Mouse (Mus musculus) heart, postnatal 0 days (tissue): ENCODE data around the gene Gpx4. TPM values are rescaled to one million over a fixed set of nuclear protein-coding genes. Genes with fewer than 3 reads are reported as not detected.

ENCODE experiments used
- ATAC-seq: fragments of 200-750 bp; cut with Nextera tagmentation; 2 replicates; pipeline ENCODE4 v1.8.0; 2017; ENCODE audit warnings: low read depth, moderate number of reproducible peaks, moderate library complexity; ENCODE audit not compliant: insufficient read depth
- DNase-seq: peaks from one replicate; pipeline ENCODE4 v3.0.0-alpha.2; 2016; ENCODE audit warnings: low spot score
- H3K27ac ChIP-seq: fragments of 300-500 bp; sonication (generic); 2 replicates; pipeline ENCODE4 v1.5.1; 2014; ENCODE audit warnings: low read depth, mild to moderate bottlenecking
- H3K27me3 ChIP-seq: fragments of 300-500 bp; sonication (generic); 2 replicates; pipeline ENCODE4 v1.6.1; 2014; ENCODE audit warnings: low read length, mixed read lengths; ENCODE audit not compliant: control insufficient read depth, insufficient read depth
- H3K36me3 ChIP-seq: fragments of 300-500 bp; sonication (generic); replicated peaks from 2 replicates; pipeline ENCODE4 v1.6.1; 2014; ENCODE audit warnings: low read length, mixed read lengths; ENCODE audit not compliant: control insufficient read depth, insufficient read depth
- H3K4me1 ChIP-seq: fragments of 300-500 bp; sonication (generic); 2 replicates; pipeline ENCODE4 v1.6.1; 2014; ENCODE audit warnings: antibody characterized with exemption; ENCODE audit not compliant: control insufficient read depth, insufficient read depth
- H3K4me2 ChIP-seq: fragments of 300-500 bp; sonication (generic); 2 replicates; pipeline ENCODE4 v1.6.1; 2014; ENCODE audit warnings: low read depth, mild to moderate bottlenecking, low read length, moderate library complexity
- H3K4me3 ChIP-seq: fragments of 300-500 bp; sonication (generic); 2 replicates; pipeline ENCODE4 v1.5.1; 2014; ENCODE audit warnings: low read depth, low read length
- H3K9ac ChIP-seq: fragments of 300-500 bp; sonication (generic); replicated peaks from 2 replicates; pipeline ENCODE4 v1.6.1; 2014; ENCODE audit warnings: low read depth, low read length, mixed read lengths
- H3K9me3 ChIP-seq: fragments of 300-500 bp; sonication (generic); replicated peaks from 2 replicates; pipeline ENCODE4 v1.6.1; 2016; ENCODE audit warnings: low read length; ENCODE audit not compliant: control insufficient read depth
- CTCF ChIP-seq: IDR thresholded peaks from 2 replicates; pipeline ENCODE4 v1.5.1; 2016; ENCODE audit warnings: antibody characterized with exemption, control low read depth, low read depth
- EP300 ChIP-seq: IDR thresholded peaks from 2 replicates; pipeline ENCODE4 v1.6.1; 2016; ENCODE audit warnings: antibody characterized with exemption, low read depth
- WGBS: fragments of 180-500 bp; shearing (Covaris S2); extraction: QIAGEN DNeasy Blood & Tissue Kit; methylation state at CpG from one replicate; pipeline ENCODE4 v1.1.7; 2014; 5-methylcytosine and 5-hydroxymethylcytosine counted together
- polyA plus RNA-seq: library from polyadenylated mRNA; unstranded; fragments of >200 nt; fragmentation: Nextera tagmentation; extraction: Ambion mirVana; gene quantifications from 2 replicates; pipeline ENCODE4 v1.2.1, GENCODE M21; 2015
- total RNA-seq: library from RNA; depleted of rRNA; stranded (reverse); fragments of >200 nt; gene quantifications from 2 replicates; pipeline ENCODE4 v1.2.3, GENCODE M21; 2014; ENCODE audit warnings: low replicate concordance

The Gpx4 gene
- total and polyA plus RNA-seq, 2 experiments from 2014 or later: 500 to 874 TPM

DNA sequence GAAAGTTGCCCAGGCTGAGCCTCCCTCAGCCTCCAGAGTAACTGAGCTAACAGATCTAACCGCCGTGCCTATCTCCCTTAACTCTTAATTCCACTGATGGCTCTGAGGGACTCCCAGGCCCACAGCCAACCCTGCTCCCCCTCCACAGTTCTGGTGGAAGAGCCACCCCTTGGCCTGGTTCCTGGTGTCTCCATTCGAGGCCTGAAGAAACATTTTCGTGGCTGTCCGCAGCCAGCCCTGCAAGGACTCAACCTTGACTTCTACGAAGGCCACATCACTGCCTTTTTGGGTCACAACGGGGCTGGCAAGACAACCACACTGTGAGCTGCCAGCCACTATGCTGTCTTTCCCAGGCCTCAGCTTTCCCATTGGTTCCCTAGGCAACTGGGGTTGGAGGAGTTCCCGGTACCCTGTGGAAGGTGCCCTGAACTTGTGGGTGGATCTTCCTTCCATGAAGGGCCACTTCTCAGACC, 42.7 kb upstream of the Gpx4 start:
- no peak overlapping the region for H3K27ac ChIP-seq

DNA sequence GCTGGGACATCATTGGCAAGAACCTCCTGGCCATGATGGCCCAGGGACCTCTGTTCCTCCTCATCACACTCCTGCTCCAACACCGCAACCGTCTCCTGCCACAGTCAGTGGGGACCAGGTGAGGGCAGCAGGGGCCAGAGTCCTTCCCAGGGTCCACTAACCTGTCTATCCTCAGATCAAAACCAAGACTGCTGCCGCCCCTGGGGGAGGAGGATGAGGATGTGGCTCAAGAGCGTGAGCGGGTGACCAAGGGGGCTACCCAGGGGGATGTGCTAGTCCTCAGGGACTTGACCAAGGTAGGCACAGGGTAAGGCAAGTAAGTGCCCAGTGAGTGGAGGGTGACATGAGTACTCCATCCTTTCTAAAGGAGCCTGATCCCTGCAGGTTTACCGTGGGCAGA, 35.2 kb upstream of the Gpx4 start:
- Histone ChIP-seq H3K27me3 (peaks cover 20% of the 10 kb centered on the region), H3K9me3 (peaks cover 15% of the 10 kb centered on the region), H3K4me2 (no peak overlapping the region), H3K4me3 (no peak overlapping the region), H3K36me3 (peaks cover 50% of the 10 kb centered on the region), H3K27ac (no peak overlapping the region), H3K4me1 (no peaks in the 10 kb centered on the region), H3K9ac (no peak overlapping the region)
- ATAC-seq: no peak
- TF ChIP-seq CTCF (no peak), EP300 (no peak)
- WGBS: 86% methylated on average over 6 of the region's 6 CpGs
- no peak for DNase-seq

More for the DNA sequence above, 42.7 kb upstream of the Gpx4 start:
- Histone ChIP-seq H3K9ac (no peak overlapping the region), H3K4me1 (peaks cover 8% of the 10 kb centered on the region; the same call in 1 of the 2 replicates), H3K4me2 (no peak overlapping the region), H3K36me3 (peaks cover 15% of the 10 kb centered on the region), H3K9me3 (no peaks in the 10 kb centered on the region), H3K4me3 (no peak overlapping the region), H3K27me3 (no peaks in the 10 kb centered on the region)
- no peak for ATAC-seq
- no peak for DNase-seq
- WGBS: 76% methylated on average over 8 of the region's 8 CpGs
- TF ChIP-seq CTCF (no peak), EP300 (no peak)

DNA sequence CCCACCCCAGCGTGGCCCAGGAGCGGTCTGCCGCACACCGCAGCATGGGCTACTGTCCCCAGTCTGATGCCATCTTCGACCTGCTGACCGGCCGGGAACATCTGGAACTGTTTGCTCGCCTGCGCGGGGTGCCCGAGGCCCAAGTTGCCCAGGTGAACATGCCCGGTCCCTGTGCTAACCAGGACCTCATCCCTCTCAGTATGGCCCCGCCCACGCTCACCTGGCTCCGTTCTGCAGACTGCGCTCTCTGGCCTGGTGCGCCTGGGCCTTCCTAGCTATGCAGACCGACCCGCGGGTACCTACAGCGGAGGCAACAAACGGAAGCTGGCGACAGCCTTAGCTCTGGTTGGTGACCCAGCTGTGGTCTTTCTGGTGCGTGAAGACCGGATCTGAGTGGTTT, 33.4 kb upstream of the Gpx4 start:
- Histone ChIP-seq H3K4me2 (no peak overlapping the region), H3K9me3 (peaks cover 15% of the 10 kb centered on the region), H3K9ac (no peak overlapping the region), H3K36me3 (peaks cover 44% of the 10 kb centered on the region), H3K4me1 (no peaks in the 10 kb centered on the region), H3K27me3 (peaks cover 21% of the 10 kb centered on the region), H3K27ac (no peak overlapping the region), H3K4me3 (no peak overlapping the region)
- 51% methylated on average over 25 of the region's 25 CpGs for WGBS
- TF ChIP-seq CTCF: no peak
- no peak for TF ChIP-seq EP300
- ATAC-seq (no peak), DNase-seq (no peak)

DNA sequence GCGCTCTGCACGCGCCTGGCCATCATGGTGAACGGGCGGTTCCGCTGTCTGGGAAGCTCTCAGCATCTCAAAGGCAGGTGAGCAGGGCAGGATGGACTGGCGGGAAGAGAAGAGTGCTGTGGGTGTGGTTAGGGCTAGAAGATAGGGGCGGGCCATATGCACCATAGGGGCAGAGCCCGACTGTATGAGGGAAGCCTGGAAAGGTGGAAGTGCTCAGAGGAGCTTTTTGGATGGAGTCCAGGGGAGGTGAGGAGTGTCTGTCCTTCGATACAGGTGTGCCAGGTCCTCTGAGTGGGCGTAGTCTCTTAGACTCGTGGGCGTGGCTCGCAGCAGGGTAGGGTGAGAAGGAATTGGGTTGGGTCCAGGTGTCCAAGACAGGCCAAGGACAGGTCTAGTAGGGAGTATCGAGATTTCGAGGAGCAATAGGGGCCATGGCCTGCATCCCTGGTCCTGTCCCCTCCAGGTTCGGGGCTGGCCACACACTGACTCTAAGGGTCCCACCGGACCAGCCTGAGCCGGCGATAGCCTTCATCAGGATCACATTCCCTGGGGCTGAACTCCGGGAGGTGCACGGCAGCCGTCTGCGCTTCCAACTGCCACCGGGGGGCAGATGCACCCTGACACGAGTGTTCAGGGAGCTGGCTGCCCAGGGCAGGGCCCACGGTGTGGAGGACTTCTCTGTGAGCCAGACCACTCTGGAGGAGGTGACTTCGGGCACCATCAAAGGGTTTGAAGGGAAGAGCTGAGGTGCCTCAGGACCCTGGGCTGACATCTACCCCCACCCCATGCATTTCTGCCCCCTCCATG, 32.3 kb upstream of the Gpx4 start:
- peaks cover 22% of the 10 kb centered on the region for H3K27me3 ChIP-seq
- DNase-seq (no peak), ATAC-seq (no peak)
- H3K4me3 ChIP-seq: no peak overlapping the region
- WGBS: 38% methylated on average over 28 of the region's 28 CpGs
- TF ChIP-seq EP300 (no peak), CTCF (0 out of 2 replicates have a peak, but pooled peaks have one; percentile 22)
- no peak overlapping the region for H3K27ac ChIP-seq
- peaks cover 15% of the 10 kb centered on the region for H3K9me3 ChIP-seq
- H3K4me2 ChIP-seq: no peak overlapping the region
- no peak overlapping the region for H3K9ac ChIP-seq
- no peaks in the 10 kb centered on the region for H3K4me1 ChIP-seq
- H3K36me3 ChIP-seq: peaks cover 34% of the 10 kb centered on the region

DNA sequence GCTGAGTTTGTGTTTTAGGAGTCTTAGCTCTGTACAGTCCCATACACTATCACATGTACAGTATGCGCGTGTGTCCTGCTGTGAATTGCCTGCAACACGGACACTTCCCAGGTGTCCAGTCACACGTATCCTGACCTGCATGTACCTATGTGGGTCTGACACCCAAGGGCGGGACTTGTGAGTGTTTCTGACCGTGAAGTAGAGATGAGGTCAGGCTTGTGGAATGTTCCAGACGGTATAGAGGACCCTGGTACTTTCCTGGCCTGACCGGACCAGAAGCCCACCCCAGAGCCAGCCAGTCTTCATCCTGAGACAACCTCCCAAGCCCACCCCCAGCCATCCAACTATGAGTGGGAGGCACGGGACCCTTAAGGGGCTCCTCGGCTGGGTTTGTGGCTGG, 31.4 kb upstream of the Gpx4 start:
- WGBS: 69% methylated on average over 10 of the region's 10 CpGs
- Histone ChIP-seq H3K9ac (no peak overlapping the region), H3K4me2 (no peak overlapping the region), H3K27ac (no peak overlapping the region), H3K4me1 (no peaks in the 10 kb centered on the region), H3K9me3 (peaks cover 8% of the 10 kb centered on the region), H3K36me3 (peaks cover 26% of the 10 kb centered on the region), H3K4me3 (no peak overlapping the region), H3K27me3 (peaks cover 22% of the 10 kb centered on the region)
- DNase-seq: no peak
- no peak for TF ChIP-seq EP300
- no peak for ATAC-seq

DNA sequence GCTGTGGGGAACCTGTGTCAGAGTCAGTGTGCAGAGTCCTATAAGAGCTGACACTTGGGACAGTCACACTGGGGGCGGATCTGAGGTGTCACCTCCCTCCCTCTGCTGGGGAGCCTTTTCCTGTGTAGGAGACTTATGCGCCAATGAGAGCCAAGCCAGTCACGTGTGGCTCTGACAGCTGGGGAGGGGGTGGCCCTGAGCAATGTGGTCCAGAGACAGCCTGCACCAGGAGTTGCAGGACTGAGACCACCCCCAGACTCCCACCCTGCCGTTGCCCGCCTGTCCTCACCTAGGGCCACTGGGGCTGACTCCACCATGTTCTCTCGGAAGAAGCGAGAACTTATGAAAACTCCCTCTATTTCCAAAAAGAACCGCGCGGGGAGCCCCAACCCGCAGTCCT, 30.5 kb upstream of the Gpx4 start, which contains the start of gene Arhgap45:
TSS of gene Arhgap45 (plus strand) at position 143 of the 400 bp plus-strand sequence.
- ATAC-seq (no peak), DNase-seq (no peak)
- TF ChIP-seq CTCF (no peak), EP300 (no peak)
- Histone ChIP-seq H3K4me1 (no peaks in the 10 kb centered on the region), H3K27ac (peak within 1 kb of the TSS; percentile 43; the same call in 1 of the 2 replicates), H3K9ac (0 out of 2 replicates have a peak within 1 kb of the TSS, but pooled peaks have one; percentile 1), H3K4me2 (no peak within 1 kb of the TSS; the same call in 1 of the 2 replicates), H3K27me3 (peaks cover 22% of the 10 kb centered on the region), H3K9me3 (no peaks in the 10 kb centered on the region), H3K36me3 (peaks cover 17% of the 10 kb centered on the region; the same call in 1 of the 2 replicates), H3K4me3 (peak within 1 kb of the TSS; percentile 33; the same call in 1 of the 2 replicates)
- 68% methylated on average over 11 of the region's 11 CpGs for WGBS
